Mouse (Mus musculus): ENCODE measurements at regions not wholly inside any gene's neighbourhood (a gene's known extent, or its start where the extent isn't known, plus 50 kb on each side); places are given as distances from the start of the nearest gene placed in this dataset.

DNA sequence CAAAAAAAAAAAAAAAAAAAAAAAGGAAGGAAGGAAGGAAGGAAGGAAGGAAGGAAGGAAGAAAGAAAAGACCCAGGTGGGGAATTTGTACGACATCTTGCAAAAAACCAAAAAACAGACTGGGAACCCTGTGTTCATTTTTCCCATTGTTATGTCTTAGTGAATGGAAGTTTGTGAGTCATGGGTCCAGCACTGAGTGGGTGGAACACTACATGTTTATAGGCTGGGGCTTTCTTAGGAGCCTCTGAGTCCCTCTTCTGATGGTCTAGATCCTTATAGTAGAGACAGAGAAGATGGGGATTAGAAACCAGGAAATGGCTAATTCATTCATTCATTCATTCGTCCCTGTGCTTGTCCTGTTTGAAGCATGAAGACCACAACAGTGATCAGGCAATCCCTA is 105.5 kb downstream of the Tpra1 start:
- Histone ChIP-seq H3K9me3 (no peaks in the 10 kb centered on the region), H3K9ac (replicated peaks) (no peak overlapping the region), H3K4me2 (replicated peaks) (no peak overlapping the region), H3K27me3 (0 out of 2 replicates have a peak, but pooled peaks cover 7% of the 10 kb centered on the region), H3K27ac (replicated peaks) (peak overlapping the region; percentile 88), H3K36me3 (no peaks in the 10 kb centered on the region), H3K4me1 (peaks cover 67% of the 10 kb centered on the region), H3K4me3 (no peak overlapping the region)
- 75% methylated on average over 2 of the region's 2 CpGs for WGBS
- no peak for ATAC-seq (ENCODE audit: low FRiP score, low read depth)

DNA sequence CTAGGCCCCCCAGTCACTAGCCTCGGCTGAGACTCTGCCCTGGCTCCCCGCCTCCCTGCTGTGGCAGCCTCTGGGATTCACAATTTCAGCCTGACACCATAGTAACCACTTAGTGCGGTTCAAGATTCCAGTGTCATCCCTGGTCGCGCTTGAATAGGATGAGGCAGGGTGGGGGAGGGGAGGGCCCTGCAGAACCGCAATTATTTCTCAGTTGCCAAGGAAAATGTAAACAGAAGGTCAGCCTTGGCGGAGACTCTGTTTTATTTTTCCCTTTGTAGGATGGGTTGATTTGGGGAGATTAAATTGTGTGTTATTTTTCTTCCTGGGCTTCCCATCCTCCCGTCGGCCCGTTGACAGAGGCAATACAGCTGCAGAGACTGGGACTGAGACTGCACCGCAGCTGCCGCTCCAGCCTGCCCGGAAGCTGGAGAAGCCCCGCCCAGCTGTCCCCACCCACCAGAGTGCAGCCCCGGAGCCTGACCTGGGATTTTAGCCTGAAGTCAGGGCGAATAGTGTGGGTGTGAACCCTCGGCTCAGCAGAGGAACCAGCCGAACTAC is 106.6 kb downstream of the Tpra1 start:
- WGBS: under 1% methylated on average over 18 of the region's 18 CpGs
- Histone ChIP-seq H3K4me1 (peaks cover 67% of the 10 kb centered on the region), H3K4me2 (replicated peaks) (peak overlapping the region; percentile 43), H3K27ac (replicated peaks) (peak overlapping the region; percentile 88), H3K9ac (replicated peaks) (no peak overlapping the region), H3K36me3 (no peaks in the 10 kb centered on the region), H3K27me3 (0 out of 2 replicates have a peak, but pooled peaks cover 7% of the 10 kb centered on the region), H3K9me3 (no peaks in the 10 kb centered on the region), H3K4me3 (peak overlapping the region; percentile 10; the same call in 1 of the 2 replicates)
- ATAC-seq (ENCODE audit: low FRiP score, low read depth): peak; percentile 73

GRCm38 (mm10) chr6:89012998-89013689 is 111.1 kb downstream of the Tpra1 start:
- 16% methylated on average over 12 of the region's 12 CpGs for WGBS
- Histone ChIP-seq H3K4me2 (replicated peaks) (peak overlapping the region; percentile 13; the same call in 1 of the 2 replicates), H3K36me3 (no peaks in the 10 kb centered on the region), H3K27me3 (peaks cover 12% of the 10 kb centered on the region; the same call in 1 of the 2 replicates), H3K27ac (replicated peaks) (peak overlapping the region; percentile 90), H3K9me3 (no peaks in the 10 kb centered on the region), H3K4me1 (peaks cover 61% of the 10 kb centered on the region), H3K4me3 (no peak overlapping the region), H3K9ac (replicated peaks) (peak overlapping the region; percentile 31; the same call in 1 of the 2 replicates)
- ATAC-seq (ENCODE audit: low FRiP score, low read depth): peak; percentile 71

DNA sequence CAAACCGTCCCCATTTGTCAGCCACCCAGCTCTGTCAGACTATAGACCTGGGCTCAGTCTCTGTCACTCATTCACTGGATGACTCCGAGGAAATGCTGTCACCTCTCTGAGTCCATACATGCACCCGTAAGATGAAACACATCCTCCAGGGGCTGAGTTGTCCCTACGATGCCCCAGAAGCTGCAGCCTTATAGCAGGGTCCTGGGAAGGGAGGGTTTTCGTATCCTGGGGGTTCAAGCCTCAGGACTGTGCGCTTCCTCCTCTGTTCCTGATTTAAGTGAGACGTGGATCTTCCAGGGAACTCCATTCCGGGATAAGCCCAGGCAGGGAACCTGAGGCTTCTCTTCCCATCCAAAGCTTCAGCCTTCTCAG is 111.6 kb downstream of the Tpra1 start:
- peak; percentile 13 for ATAC-seq (ENCODE audit: low FRiP score, low read depth)
- H3K4me2 ChIP-seq (replicated peaks): peak overlapping the region; percentile 13; the same call in 1 of the 2 replicates
- no peak overlapping the region for H3K4me3 ChIP-seq
- WGBS: 46% methylated on average over 8 of the region's 8 CpGs
- no peaks in the 10 kb centered on the region for H3K36me3 ChIP-seq
- no peaks in the 10 kb centered on the region for H3K9me3 ChIP-seq
- peaks cover 56% of the 10 kb centered on the region for H3K4me1 ChIP-seq
- peak overlapping the region; percentile 31; the same call in 1 of the 2 replicates for H3K9ac ChIP-seq (replicated peaks)
- H3K27me3 ChIP-seq: peaks cover 12% of the 10 kb centered on the region; the same call in 1 of the 2 replicates
- H3K27ac ChIP-seq (replicated peaks): peak overlapping the region; percentile 90

DNA sequence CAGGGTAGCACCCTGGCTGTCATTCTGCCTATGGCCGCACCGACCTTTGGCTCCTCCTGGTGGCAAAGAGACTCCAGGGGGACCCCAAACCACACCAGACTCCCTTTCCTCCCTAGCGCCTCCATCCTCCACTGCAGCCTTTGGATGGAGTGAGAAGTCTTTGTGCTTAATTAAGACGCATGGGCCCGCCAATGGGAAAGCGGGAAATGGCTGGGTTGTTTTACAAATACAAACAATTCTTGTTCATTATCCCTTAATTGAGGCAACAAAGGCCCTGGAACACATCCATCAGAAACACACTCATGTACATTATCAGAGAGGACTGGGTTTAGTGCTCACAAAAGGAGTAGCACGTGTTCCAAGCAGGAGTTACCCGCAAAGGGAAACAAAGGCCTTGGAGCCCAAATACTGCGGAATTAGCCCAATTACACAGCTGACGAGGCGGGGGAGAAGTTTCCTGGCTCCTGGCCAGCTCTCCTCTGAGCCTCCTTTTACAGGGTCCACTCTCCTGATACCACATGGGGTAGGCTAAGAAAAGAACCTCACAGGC is 122.1 kb downstream of the Tpra1 start:
- ATAC-seq (ENCODE audit: low FRiP score, low read depth): peak; percentile 52
- H3K4me3 ChIP-seq: no peak overlapping the region
- H3K4me2 ChIP-seq (replicated peaks): no peak overlapping the region
- no peak overlapping the region for H3K9ac ChIP-seq (replicated peaks)
- no peak overlapping the region for H3K27ac ChIP-seq (replicated peaks)
- no peaks in the 10 kb centered on the region for H3K9me3 ChIP-seq
- H3K4me1 ChIP-seq: peaks cover 12% of the 10 kb centered on the region
- 29% methylated on average over 11 of the region's 11 CpGs for WGBS
- peaks cover 60% of the 10 kb centered on the region for H3K27me3 ChIP-seq
- H3K36me3 ChIP-seq: no peaks in the 10 kb centered on the region

- Histone ChIP-seq H3K4me2 (replicated peaks) (no peak overlapping the region), H3K36me3 (no peaks in the 10 kb centered on the region), H3K9me3 (no peaks in the 10 kb centered on the region), H3K4me1 (peaks cover 23% of the 10 kb centered on the region), H3K27ac (replicated peaks) (no peak overlapping the region), H3K4me3 (no peak overlapping the region), H3K27me3 (peaks cover 42% of the 10 kb centered on the region), H3K9ac (replicated peaks) (no peak overlapping the region)
- 48% methylated on average over 5 of the region's 5 CpGs for whole genome bisulfite sequencing
- ATAC-seq (ENCODE audit: low FRiP score, low read depth): no peak
These were observed 131.6 kb downstream of the Tpra1 start for GRCm38 (mm10) chr6:89033433-89034298.

DNA sequence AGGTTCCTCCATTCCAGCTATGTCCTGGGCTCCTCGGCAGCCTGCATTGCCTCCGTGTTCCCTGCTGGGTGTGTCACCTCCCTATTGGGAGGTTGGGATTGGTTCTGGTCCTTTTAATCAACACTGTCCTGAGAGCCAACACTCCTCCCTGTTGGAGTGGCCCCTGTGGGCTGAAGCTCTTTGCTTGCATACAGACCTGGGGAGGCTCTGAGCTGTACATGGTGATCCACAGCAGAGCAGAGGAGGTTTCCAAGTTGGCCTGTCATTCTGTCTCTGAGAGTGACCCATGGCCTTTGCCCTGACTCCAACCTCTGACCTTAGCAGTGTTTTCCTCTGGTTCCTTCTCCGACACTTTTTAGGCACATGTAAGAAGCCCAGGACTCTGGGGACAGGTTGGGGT is 132.4 kb downstream of the Tpra1 start:
- peak overlapping the region; percentile 47; the same call in 1 of the 2 replicates for H3K9ac ChIP-seq (replicated peaks)
- no peaks in the 10 kb centered on the region for H3K36me3 ChIP-seq
- no peak overlapping the region for H3K4me3 ChIP-seq
- H3K27me3 ChIP-seq: peaks cover 45% of the 10 kb centered on the region
- H3K27ac ChIP-seq (replicated peaks): peak overlapping the region; percentile 79; the same call in 1 of the 2 replicates
- whole genome bisulfite sequencing: 47% methylated on average over 3 of the region's 3 CpGs
- peaks cover 23% of the 10 kb centered on the region for H3K4me1 ChIP-seq
- ATAC-seq (ENCODE audit: low FRiP score, low read depth): no peak
- no peaks in the 10 kb centered on the region for H3K9me3 ChIP-seq
- H3K4me2 ChIP-seq (replicated peaks): no peak overlapping the region

DNA sequence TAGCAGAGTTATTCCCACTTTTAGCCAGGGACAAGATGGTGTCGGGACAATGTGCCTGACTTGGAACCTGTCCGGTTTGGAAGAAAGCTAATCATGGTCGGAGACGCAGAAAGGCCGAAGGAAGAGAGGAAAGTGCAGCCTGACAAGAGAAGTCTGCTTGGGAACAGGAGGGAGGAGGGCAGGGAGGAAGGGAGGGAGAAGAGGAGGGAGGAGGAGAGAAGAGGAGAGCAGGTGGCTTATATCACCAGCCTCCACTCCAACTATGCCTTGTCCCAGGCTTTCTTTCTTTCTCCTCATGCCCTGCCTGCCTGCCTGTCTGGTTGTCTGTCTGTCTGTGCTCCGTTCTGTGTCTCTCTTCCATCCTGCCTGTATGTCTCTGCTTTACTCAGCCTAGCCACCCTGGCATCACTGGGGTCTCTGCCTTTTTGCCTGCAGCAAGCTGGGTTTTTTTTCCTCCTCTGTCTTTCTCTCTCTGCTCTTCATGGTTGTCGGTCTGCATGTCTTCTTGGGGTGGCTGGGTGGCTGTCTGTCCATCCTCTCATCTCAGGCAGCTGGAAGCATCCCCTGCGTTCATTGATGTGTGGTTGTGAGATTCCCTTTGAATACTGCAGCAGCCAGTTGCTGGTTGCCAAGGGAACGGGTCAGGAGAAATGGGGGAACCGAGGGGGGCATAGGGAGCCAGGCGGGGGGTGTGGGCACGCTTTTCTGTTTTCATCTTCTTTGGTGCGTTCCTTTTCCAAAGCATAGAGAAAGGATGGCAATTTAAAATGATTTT is 133.2 kb downstream of the Tpra1 start:
- peak overlapping the region; percentile 47 for H3K9ac ChIP-seq (replicated peaks)
- H3K27ac ChIP-seq (replicated peaks): peak overlapping the region; percentile 79
- H3K4me2 ChIP-seq (replicated peaks): peak overlapping the region; percentile 40
- peaks cover 23% of the 10 kb centered on the region for H3K4me1 ChIP-seq
- no peaks in the 10 kb centered on the region for H3K9me3 ChIP-seq
- no peak overlapping the region for H3K4me3 ChIP-seq
- H3K36me3 ChIP-seq: no peaks in the 10 kb centered on the region
- 25% methylated on average over 13 of the region's 13 CpGs for WGBS
- ATAC-seq (ENCODE audit: low FRiP score, low read depth): peak; percentile 77
- H3K27me3 ChIP-seq: peaks cover 50% of the 10 kb centered on the region

GRCm38 (mm10) chr6:89035836-89036156 is 133.7 kb downstream of the Tpra1 start:
- Histone ChIP-seq H3K27me3 (peaks cover 52% of the 10 kb centered on the region), H3K4me1 (peaks cover 23% of the 10 kb centered on the region), H3K4me2 (replicated peaks) (peak overlapping the region; percentile 40), H3K36me3 (no peaks in the 10 kb centered on the region), H3K9me3 (no peaks in the 10 kb centered on the region), H3K9ac (replicated peaks) (no peak overlapping the region), H3K4me3 (no peak overlapping the region), H3K27ac (replicated peaks) (peak overlapping the region; percentile 79)
- WGBS: 25% methylated on average over 4 of the region's 4 CpGs
- ATAC-seq (ENCODE audit: low FRiP score, low read depth): peak; percentile 57

GRCm38 (mm10) chr6:89037392-89037791 is 135.3 kb downstream of the Tpra1 start:
- 47% methylated on average over 2 of the region's 2 CpGs for WGBS
- Histone ChIP-seq H3K4me2 (replicated peaks) (no peak overlapping the region), H3K9me3 (no peaks in the 10 kb centered on the region), H3K9ac (replicated peaks) (no peak overlapping the region), H3K4me1 (peaks cover 23% of the 10 kb centered on the region), H3K36me3 (no peaks in the 10 kb centered on the region), H3K27me3 (peaks cover 47% of the 10 kb centered on the region), H3K4me3 (no peak overlapping the region), H3K27ac (replicated peaks) (no peak overlapping the region)
- no peak for ATAC-seq (ENCODE audit: low FRiP score, low read depth)

GRCm38 (mm10) chr6:89037901-89038300 is 135.8 kb downstream of the Tpra1 start:
- WGBS: 67% methylated on average over 7 of the region's 7 CpGs
- Histone ChIP-seq H3K27me3 (peaks cover 44% of the 10 kb centered on the region), H3K36me3 (no peaks in the 10 kb centered on the region), H3K27ac (replicated peaks) (no peak overlapping the region), H3K4me2 (replicated peaks) (no peak overlapping the region), H3K9me3 (no peaks in the 10 kb centered on the region), H3K4me3 (no peak overlapping the region), H3K4me1 (peaks cover 23% of the 10 kb centered on the region), H3K9ac (replicated peaks) (no peak overlapping the region)
- no peak for ATAC-seq (ENCODE audit: low FRiP score, low read depth)
